Mouse (Mus musculus): ENCODE measurements around the gene Cpa1. TPM values are rescaled to one million over a fixed set of nuclear protein-coding genes. Genes with fewer than 3 reads are reported as not detected.

The Cpa1 gene
- polyA plus RNA-seq, 1 experiment from 2014 or later = 0.48 TPM

DNA sequence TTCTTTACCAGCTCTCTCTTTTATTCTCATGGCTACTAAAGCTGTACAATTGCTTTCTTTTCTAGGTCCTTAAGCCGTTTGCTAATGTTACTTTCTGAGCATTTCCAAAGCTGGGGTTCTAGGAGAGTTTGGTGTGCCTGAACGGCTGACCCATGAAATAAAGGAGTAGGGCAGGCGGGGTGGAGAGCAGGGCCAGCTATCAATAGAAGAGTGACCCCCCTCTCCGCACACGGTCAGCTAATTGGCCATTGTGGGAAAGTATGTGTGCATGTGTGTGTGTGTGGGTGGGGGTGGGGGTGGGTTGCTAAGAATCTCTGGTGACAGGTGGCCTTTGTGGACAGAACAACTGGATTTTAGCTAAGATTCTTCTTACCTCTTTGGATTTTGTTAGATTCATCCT is 27.8 kb upstream of the Cpa1 start:
- Histone ChIP-seq H3K36me3 (no peaks in the 10 kb centered on the region), H3K4me2 (replicated peaks) (no peak overlapping the region), H3K27ac (replicated peaks) (no peak overlapping the region), H3K4me1 (peaks cover 20% of the 10 kb centered on the region), H3K4me3 (no peak overlapping the region), H3K9ac (replicated peaks) (no peak overlapping the region), H3K27me3 (no peaks in the 10 kb centered on the region), H3K9me3 (no peaks in the 10 kb centered on the region)
- no peak for ATAC-seq (replicated peaks)
- WGBS = 21% methylated on average over 5 of the region's 5 CpGs

DNA sequence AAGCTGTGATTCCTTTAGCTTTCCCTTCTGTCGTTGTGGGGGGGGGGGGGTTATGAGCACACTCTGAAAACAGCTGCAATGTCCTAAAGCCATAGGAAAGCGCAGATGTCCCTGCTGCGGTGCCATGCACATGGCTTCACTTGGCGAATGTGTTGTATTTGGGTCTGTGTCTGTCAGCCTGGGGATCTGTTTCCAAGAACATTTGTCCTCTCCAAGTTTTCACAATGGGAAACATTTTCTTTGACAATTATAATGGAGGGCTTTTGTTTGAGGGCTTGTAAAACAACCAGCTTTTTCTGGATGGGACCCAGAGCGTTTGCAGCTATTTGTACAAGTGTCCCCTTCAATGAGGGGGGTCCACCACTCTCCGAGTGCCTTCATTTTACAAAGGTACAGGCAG is 24.8 kb upstream of the Cpa1 start:
- WGBS = 47% methylated on average over 6 of the region's 6 CpGs
- H3K36me3 ChIP-seq = no peaks in the 10 kb centered on the region
- ATAC-seq (replicated peaks) = no peak

DNA sequence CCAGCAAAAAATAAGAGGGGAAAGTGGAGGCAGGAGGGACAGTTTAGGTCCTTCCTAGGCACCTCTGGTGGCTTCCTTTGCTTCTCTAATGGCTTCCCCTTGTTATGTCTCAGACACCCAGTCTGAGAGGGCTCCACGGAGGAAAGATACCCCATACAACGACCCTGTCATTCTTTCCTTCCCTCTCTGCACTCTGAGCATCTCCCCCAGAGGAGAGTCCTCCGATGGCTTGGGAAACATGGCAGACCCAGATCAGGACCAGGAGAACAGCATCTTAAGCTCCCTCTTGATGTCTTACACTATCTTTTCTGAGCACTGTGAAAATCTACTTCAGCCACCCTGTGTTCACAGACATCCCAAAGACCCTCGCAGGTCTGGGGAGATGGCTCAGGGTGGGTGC is 23.3 kb upstream of the Cpa1 start:
- 22% methylated on average over 4 of the region's 4 CpGs for WGBS
- Histone ChIP-seq H3K36me3 (no peaks in the 10 kb centered on the region), H3K9me3 (no peaks in the 10 kb centered on the region), H3K4me1 (peaks cover 46% of the 10 kb centered on the region), H3K4me2 (replicated peaks) (no peak overlapping the region), H3K4me3 (no peak overlapping the region), H3K9ac (replicated peaks) (no peak overlapping the region), H3K27ac (replicated peaks) (peak overlapping the region; percentile 90), H3K27me3 (no peaks in the 10 kb centered on the region)
- no peak for ATAC-seq (replicated peaks)

More for the DNA sequence above, 24.8 kb upstream of the Cpa1 start:
- no peaks in the 10 kb centered on the region for H3K9me3 ChIP-seq
- H3K27me3 ChIP-seq = no peaks in the 10 kb centered on the region
- no peak overlapping the region for H3K4me3 ChIP-seq
- H3K9ac ChIP-seq (replicated peaks) = no peak overlapping the region
- 0 out of 2 replicates have a peak overlapping the region, but pooled peaks have one; percentile 2 for H3K27ac ChIP-seq (replicated peaks)
- H3K4me1 ChIP-seq = peaks cover 48% of the 10 kb centered on the region
- H3K4me2 ChIP-seq (replicated peaks) = no peak overlapping the region

DNA sequence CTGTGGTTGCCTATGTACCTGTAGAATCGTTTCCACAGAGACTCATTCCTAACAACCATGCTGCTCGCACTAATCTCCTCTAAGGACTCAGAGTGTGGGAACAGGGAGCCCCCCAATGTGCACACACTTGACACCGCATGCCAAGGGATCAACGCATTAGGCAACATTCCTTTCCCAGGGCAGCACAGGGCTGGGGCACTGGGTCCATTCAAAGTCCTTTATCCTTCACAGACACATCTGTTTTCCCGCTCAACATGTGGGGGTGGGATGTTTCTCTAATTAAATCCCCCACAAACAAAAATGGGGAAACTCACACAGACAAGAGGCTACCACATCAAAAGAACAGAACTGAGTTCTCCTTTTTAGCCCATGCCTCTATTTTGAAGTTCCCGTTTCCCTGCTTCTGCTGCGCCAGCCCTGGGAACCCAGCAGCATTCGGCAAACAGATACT is 22.5 kb upstream of the Cpa1 start:
- Histone ChIP-seq H3K9ac (replicated peaks) (no peak overlapping the region), H3K27ac (replicated peaks) (peak overlapping the region; percentile 90), H3K4me3 (no peak overlapping the region), H3K4me2 (replicated peaks) (no peak overlapping the region), H3K27me3 (no peaks in the 10 kb centered on the region), H3K9me3 (no peaks in the 10 kb centered on the region), H3K36me3 (no peaks in the 10 kb centered on the region), H3K4me1 (peaks cover 44% of the 10 kb centered on the region)
- 3% methylated on average over 8 of the region's 8 CpGs for WGBS
- ATAC-seq (replicated peaks) = no peak

DNA sequence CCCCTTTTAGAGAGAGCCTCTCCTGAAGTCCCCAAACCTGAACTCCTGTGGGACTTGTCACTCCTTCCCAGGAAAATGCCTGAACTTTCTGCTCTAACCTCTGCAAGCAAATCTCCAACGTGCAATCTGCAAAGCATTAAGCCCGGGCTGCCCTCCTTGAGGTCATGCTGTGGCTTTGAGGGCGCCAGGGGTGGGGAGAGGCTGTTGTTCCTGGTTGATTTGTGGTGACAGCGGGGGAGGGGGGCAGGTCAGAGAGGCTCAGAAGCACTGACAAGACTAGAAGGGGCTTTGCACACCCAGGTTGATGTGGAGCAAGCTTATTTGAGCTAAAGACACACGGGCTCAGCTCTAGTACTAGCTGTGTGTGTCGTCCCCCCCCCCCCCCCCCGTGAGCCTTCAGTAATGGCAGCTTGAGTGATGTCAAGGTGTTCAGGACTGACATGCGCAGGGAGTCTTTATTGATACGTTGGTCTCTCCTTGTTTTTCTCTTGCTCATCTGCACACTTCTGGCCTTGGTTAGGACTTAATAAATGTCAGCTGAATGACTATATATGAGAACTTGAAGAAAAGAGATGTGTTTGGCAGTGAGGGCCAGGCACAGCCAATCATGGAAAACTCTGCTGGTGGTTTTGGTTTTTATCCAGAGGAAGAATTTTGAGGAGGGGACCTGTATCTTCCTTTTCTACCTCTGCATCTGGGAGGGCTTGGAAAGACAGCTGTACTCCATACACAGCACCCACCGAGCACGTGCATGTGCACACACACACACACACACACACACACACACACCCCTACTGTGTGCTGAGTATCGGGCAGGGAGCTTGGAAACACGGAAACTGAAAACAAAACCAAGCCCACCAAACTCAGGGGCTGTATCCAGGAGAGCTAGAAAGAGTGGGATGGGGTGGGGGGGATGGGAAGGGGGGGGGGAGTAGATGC is 21.7 kb upstream of the Cpa1 start:
- Histone ChIP-seq H3K27ac (replicated peaks) (peak overlapping the region; percentile 90), H3K4me2 (replicated peaks) (peak overlapping the region; percentile 57), H3K36me3 (no peaks in the 10 kb centered on the region), H3K9ac (replicated peaks) (peak overlapping the region; percentile 44; the same call in 1 of the 2 replicates), H3K4me1 (peaks cover 44% of the 10 kb centered on the region), H3K4me3 (peak overlapping the region; percentile 35), H3K27me3 (no peaks in the 10 kb centered on the region), H3K9me3 (no peaks in the 10 kb centered on the region)
- WGBS = 5% methylated on average over 13 of the region's 13 CpGs
- ATAC-seq (replicated peaks) = peak; percentile 3; the same call in 1 of the 2 replicates

DNA sequence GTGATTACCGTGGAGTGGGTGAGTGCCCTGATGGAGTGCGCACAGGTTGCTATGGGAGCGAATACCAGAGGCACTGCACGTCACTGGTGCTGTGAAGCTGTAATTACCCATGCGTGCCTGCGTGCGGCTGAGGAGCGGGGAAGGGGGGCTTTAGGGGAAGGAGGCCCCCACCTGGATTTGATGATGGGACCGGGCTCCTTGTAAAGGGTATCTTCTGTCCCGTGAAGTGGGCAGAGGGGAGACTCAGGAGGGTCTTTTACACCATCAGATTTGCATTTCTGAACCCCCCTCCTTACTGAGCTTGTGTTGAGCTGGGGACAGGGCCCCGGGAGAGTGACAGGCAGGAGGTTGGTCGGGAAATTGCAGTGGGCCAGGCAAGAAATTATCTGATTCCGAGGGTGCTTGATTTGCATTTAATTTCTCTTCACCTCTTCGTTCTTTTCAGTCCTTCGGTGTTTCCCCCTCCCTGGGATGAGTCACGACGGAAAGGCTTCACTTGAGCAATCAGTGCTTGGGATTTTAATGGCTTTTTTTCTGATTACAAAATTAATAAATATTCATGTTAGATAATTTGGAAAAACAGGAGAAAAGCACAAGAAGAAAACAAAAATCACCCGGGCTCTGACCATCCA is 20.9 kb upstream of the Cpa1 start:
- peak overlapping the region; percentile 35 for H3K4me3 ChIP-seq
- no peaks in the 10 kb centered on the region for H3K36me3 ChIP-seq
- H3K4me2 ChIP-seq (replicated peaks) = peak overlapping the region; percentile 57
- no peaks in the 10 kb centered on the region for H3K9me3 ChIP-seq
- WGBS = 1% methylated on average over 18 of the region's 18 CpGs
- H3K9ac ChIP-seq (replicated peaks) = peak overlapping the region; percentile 44; the same call in 1 of the 2 replicates
- H3K27me3 ChIP-seq = no peaks in the 10 kb centered on the region
- peaks cover 44% of the 10 kb centered on the region for H3K4me1 ChIP-seq
- peak overlapping the region; percentile 90 for H3K27ac ChIP-seq (replicated peaks)
- ATAC-seq (replicated peaks) = peak; percentile 93

DNA sequence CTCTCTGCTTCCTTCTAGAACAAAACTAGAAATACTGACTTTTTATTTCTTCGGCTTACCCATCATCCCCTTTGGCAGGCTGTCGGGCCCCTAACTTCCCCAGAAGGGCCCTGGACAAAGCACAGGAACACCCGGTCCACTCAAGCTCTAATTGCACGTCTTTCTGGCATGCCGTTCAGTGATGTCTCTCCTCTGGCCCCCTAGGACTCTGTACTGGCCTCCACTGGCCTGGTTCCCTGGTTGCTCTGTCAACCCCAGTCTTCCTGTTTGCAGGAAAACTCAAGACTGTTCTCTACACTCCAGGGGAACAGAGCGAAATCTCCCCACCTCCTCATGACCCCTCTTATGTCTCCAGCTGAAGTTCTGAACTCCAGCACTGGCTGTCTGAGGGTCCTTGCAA is 20.3 kb upstream of the Cpa1 start:
- Histone ChIP-seq H3K36me3 (no peaks in the 10 kb centered on the region), H3K4me2 (replicated peaks) (no peak overlapping the region), H3K4me1 (peaks cover 44% of the 10 kb centered on the region), H3K9ac (replicated peaks) (no peak overlapping the region), H3K9me3 (no peaks in the 10 kb centered on the region), H3K27me3 (no peaks in the 10 kb centered on the region), H3K4me3 (no peak overlapping the region), H3K27ac (replicated peaks) (peak overlapping the region; percentile 90)
- 23% methylated on average over 6 of the region's 6 CpGs for WGBS
- no peak for ATAC-seq (replicated peaks)

DNA sequence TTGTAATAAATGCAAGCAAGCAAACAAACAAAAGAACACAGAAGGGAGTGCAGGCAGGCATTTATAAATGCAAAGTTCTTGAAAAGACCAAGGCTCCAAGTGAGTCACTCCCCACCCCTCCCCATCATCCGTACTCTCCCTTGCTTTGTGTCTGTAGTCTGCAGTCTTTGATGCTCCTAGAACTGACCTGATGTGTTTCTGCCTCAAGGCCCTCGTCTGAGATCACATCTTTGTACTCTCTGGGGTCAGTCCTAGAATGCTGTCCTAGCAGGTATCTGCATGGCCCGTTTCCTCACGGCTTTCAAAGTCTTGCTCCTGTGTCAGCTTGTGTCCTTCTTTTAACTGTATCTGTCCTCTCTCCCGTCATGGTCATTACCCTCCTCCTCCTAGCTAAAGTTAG is 19.4 kb upstream of the Cpa1 start:
- Histone ChIP-seq H3K36me3 (no peaks in the 10 kb centered on the region), H3K27me3 (no peaks in the 10 kb centered on the region), H3K9me3 (no peaks in the 10 kb centered on the region), H3K4me2 (replicated peaks) (no peak overlapping the region), H3K4me1 (peaks cover 42% of the 10 kb centered on the region), H3K9ac (replicated peaks) (no peak overlapping the region), H3K4me3 (no peak overlapping the region), H3K27ac (replicated peaks) (peak overlapping the region; percentile 90)
- ATAC-seq (replicated peaks) = no peak
- WGBS = 52% methylated on average over 5 of the region's 5 CpGs

DNA sequence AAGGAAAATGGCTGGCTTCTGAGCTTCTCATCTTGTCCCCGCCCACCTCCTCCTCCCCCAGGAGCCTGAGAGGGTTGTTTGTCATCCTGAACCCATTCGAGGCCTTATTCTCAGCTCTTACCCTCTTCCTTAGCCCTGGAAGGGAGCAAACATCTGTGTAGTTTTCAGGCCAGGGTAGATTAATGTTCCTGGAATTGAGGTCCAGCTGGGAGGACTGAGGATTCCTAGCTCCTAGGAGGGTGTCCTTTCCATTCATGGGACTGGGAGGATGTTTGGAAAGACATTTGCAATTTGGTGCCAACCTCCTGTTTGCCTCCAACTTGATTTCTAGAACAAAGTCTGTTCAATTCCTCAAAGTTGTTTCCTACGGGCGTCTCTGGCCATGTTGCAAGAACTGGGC is 18.4 kb upstream of the Cpa1 start:
- H3K9me3 ChIP-seq = no peaks in the 10 kb centered on the region
- no peak overlapping the region for H3K9ac ChIP-seq (replicated peaks)
- no peak overlapping the region for H3K4me2 ChIP-seq (replicated peaks)
- no peak overlapping the region for H3K4me3 ChIP-seq
- H3K27me3 ChIP-seq = no peaks in the 10 kb centered on the region
- no peak for ATAC-seq (replicated peaks)
- H3K36me3 ChIP-seq = no peaks in the 10 kb centered on the region
- H3K27ac ChIP-seq (replicated peaks) = no peak overlapping the region; the same call in 1 of the 2 replicates
- 86% methylated on average over 4 of the region's 4 CpGs for WGBS
- peaks cover 34% of the 10 kb centered on the region for H3K4me1 ChIP-seq

DNA sequence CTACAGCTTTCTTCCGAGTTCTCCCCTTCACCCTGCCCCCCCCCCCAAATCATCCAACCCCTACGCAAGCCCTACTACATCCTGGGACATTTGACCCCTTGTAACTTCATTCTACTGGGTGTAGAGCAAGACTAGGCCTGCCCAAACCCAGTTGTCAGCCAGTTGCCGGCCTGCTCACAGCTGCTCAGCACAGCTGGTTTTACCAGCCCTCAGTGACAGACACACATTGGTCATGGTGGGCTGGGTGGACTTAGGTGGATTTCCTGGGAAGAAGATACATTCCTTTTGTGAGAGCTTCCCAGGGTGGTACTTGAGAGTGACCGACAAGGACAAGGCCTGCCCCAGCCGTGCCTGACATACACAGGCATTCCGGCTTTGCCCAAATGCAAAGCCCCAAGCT is 18.0 kb upstream of the Cpa1 start:
- Histone ChIP-seq H3K36me3 (no peaks in the 10 kb centered on the region), H3K4me2 (replicated peaks) (no peak overlapping the region), H3K4me3 (no peak overlapping the region), H3K9ac (replicated peaks) (no peak overlapping the region), H3K9me3 (no peaks in the 10 kb centered on the region), H3K4me1 (peaks cover 30% of the 10 kb centered on the region), H3K27me3 (no peaks in the 10 kb centered on the region), H3K27ac (replicated peaks) (no peak overlapping the region)
- WGBS = 94% methylated on average over 6 of the region's 6 CpGs
- ATAC-seq (replicated peaks) = no peak

DNA sequence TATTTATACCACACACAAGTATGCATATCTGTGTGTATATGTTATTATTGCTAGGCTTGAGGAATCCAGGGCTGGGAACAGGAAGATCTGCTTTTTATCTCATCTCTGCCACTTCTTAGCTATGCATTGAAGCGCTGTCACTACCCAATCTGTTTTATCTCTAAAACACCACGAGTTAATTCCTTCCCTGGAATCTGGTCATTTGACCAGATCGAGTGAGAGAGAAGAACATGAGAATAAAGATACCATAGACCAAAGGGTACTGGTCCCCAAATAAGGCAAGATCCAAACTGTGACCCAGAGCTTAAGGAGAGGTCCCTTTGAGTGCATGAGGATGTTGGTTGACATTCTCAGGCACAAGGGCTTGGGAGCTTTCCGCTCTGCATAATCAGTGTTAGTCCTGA is 17.0 kb upstream of the Cpa1 start:
- Histone ChIP-seq H3K36me3 (no peaks in the 10 kb centered on the region), H3K27ac (replicated peaks) (no peak overlapping the region), H3K4me1 (peaks cover 20% of the 10 kb centered on the region), H3K9me3 (no peaks in the 10 kb centered on the region), H3K4me3 (no peak overlapping the region), H3K27me3 (no peaks in the 10 kb centered on the region), H3K4me2 (replicated peaks) (no peak overlapping the region), H3K9ac (replicated peaks) (no peak overlapping the region)
- WGBS = 89% methylated on average over 4 of the region's 4 CpGs
- ATAC-seq (replicated peaks) = no peak

DNA sequence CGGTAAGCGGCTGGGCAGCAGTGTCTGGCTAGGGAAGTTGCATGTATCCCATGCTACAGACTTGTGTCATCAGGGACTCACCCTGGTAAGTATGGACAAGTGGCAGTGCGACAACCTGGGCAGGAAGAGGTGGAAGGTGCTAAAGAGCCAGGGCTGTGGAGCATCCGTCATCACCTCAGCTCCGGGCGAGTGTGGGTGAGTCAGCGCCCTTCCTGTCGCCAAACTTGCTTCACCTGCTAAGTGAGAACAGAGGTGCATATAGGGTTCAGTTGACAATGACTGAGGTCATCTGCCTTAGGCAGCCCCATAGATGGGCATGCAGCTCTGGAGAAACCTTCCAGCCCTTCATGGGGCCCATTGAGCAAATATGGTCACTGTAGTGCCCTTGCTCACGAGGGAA is 14.3 kb upstream of the Cpa1 start:
- Histone ChIP-seq H3K4me2 (replicated peaks) (no peak overlapping the region), H3K4me3 (no peak overlapping the region), H3K4me1 (peaks cover 6% of the 10 kb centered on the region; the same call in 1 of the 2 replicates), H3K9me3 (no peaks in the 10 kb centered on the region), H3K36me3 (no peaks in the 10 kb centered on the region), H3K27ac (replicated peaks) (no peak overlapping the region), H3K9ac (replicated peaks) (no peak overlapping the region), H3K27me3 (no peaks in the 10 kb centered on the region)
- ATAC-seq (replicated peaks) = no peak
- WGBS = 94% methylated on average over 9 of the region's 9 CpGs

Data from forebrain, embryonic 15.5 days (tissue).